Mouse (Mus musculus): Measurements from ENCODE around the gene Gm3173.
"Not testable (repeated sequence)": the region's sequence is repeated elsewhere in the genome, so short reads cannot be mapped to it uniquely, and the experiment has no call there.

DNA sequence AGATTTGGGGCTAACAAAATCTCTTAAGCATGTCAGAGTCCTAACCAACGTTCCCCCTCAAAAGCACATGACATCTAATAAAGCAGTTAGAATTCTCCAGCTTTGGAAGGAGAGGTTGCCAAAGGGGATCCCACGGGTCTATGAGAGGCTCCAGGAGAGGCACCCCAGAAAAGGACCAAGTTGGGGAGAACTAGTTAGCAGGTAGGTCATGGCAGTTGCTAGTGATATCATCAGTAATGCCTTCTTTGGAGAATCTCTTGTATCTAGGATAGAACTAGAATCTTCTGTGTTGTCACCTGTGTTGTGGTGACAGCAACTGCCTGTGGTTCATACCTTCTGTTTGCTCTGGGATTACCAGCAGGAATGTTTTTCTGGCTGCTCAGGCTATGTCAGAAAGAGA is 50.7 kb downstream of the Gm3173 start, which contains the start of gene Gm3182:
- TF ChIP-seq CHD2 (IDR thresholded peaks at IDR 0.05; ENCODE audit: low read depth, low read length); ZNF384 (IDR thresholded peaks at IDR 0.05; ENCODE audit: low read depth, low read length); HCFC1 (IDR thresholded peaks at IDR 0.05; ENCODE audit: borderline replicate concordance, insufficient read depth, low read length); MAFK (IDR thresholded peaks at IDR 0.05; ENCODE audit: insufficient read depth, low read depth, low read length); ZC3H11A (IDR thresholded peaks at IDR 0.05; ENCODE audit: borderline replicate concordance, low read depth, low read length): not testable (repeated sequence)

Measured in ES-E14 (cell line).